Mouse (Mus musculus): ENCODE measurements around the gene Itpkc. TPM values are rescaled to one million over a fixed set of nuclear protein-coding genes. Genes with fewer than 3 reads are reported as not detected.

Gene Itpkc
- polyA plus RNA-seq, 2 experiments: 1.3 to 2.0 TPM

DNA sequence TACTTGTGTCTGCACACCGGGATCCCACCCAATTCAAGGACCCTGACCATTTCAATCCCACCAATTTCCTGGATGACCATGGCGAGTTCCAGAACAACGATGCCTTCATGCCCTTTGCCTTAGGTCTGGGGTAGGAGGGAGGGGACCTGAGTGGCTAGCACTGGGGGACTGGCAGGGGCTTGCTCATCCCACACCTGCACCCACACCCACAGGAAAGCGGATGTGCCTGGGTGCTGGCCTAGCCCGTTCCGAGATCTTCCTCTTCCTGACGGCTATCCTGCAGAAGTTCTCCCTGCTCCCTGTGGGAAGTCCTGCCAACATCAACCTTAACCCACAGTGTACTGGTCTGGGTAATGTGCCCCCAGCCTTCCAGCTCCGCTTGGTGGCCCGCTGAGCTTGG is 70.3 kb downstream of the Itpkc start:
- TF ChIP-seq CTCF (IDR thresholded peaks at IDR 0.05; ENCODE audit: low read depth) (no peak), EP300 (IDR thresholded peaks at IDR 0.05; ENCODE audit: low read depth) (no peak)
- H3K9me3 ChIP-seq (ENCODE audit: control insufficient read depth, low read length): no peaks in the 10 kb centered on the region
- 81% methylated on average over 9 of the region's 9 CpGs for WGBS (ENCODE audit: insufficient replicate concordance)

More for the DNA sequence above, 70.3 kb downstream of the Itpkc start:
- no peak overlapping the region for H3K27ac ChIP-seq
- H3K9ac ChIP-seq (replicated peaks): no peak overlapping the region
- DNase-seq (ENCODE audit: low read depth in 3 of 3, low spot score in 3 of 3) (no peak), ATAC-seq (ENCODE audit: insufficient read depth) (no peak)
- no peak overlapping the region for H3K4me3 ChIP-seq (ENCODE audit: insufficient read depth in 1 of 2, low read depth in 2 of 2, low read length in 2 of 2)
- no peak overlapping the region for H3K4me2 ChIP-seq (ENCODE audit: low read depth)
- no peaks in the 10 kb centered on the region for H3K27me3 ChIP-seq (ENCODE audit: control insufficient read depth, insufficient read depth, low read length)
- H3K4me1 ChIP-seq (replicated peaks; ENCODE audit: control insufficient read depth in 2 of 2, insufficient read depth in 2 of 2, low read length in 1 of 2): peaks cover 0 to 7% of the 10 kb centered on the region in 2 experiments; a peak in 2 of 4 replicates
- peaks cover 4% of the 10 kb centered on the region for H3K36me3 ChIP-seq (replicated peaks; ENCODE audit: control insufficient read depth, insufficient read depth, low read depth)

MicroRNAs within 50 kb of the gene (microRNA counts, 519-probe panel; counts per million panel counts)
- 69.9 counts per million for microRNA mmu-miR-1191

Small RNAs within 50 kb of the gene (microRNA-seq; reads per million reads assigned to microRNA genes)
- gene Mir1191 (11.8 reads per million, percentile 23 among the genes with 10 or more reads in this experiment), gene Mir3101 (not detected)

Other genes starting within 250 kb of the Itpkc start
- gene Cyp2a12, start 199.6 kb downstream of the Itpkc start, polyA plus RNA-seq (2012; rRNA removed): 2.0 and 2.5 TPM in 2 replicates
- 1.8 and 2.6 TPM in 2 replicates for gene Cyp2a12, start 199.6 kb downstream of the Itpkc start, polyA plus RNA-seq (2014; fragmentation: Nextera tagmentation; extraction: Ambion mirVana)
- gene Cyp2f2, start 108.8 kb downstream of the Itpkc start, polyA plus RNA-seq (2012; rRNA removed): 0.09 and 0.21 TPM in 2 replicates
- 0.32 and 0.45 TPM in 2 replicates for gene Cyp2f2, start 108.8 kb downstream of the Itpkc start, polyA plus RNA-seq (2014; fragmentation: Nextera tagmentation; extraction: Ambion mirVana)
- not detected in 2 replicates for gene Cyp2t4, start 74.9 kb downstream of the Itpkc start, polyA plus RNA-seq (2012; rRNA removed)
- gene Cyp2t4, start 74.9 kb downstream of the Itpkc start, polyA plus RNA-seq (2014; fragmentation: Nextera tagmentation; extraction: Ambion mirVana): not detected in 2 replicates
- 22.2 and 23.3 TPM in 2 replicates for gene Egln2, start 61.9 kb downstream of the Itpkc start, polyA plus RNA-seq (2012; rRNA removed)
- 11.7 and 13.8 TPM in 2 replicates for gene Egln2, start 61.9 kb downstream of the Itpkc start, polyA plus RNA-seq (2014; fragmentation: Nextera tagmentation; extraction: Ambion mirVana)
- 15.2 and 15.9 TPM in 2 replicates for gene Rab4b, start 49.8 kb downstream of the Itpkc start, polyA plus RNA-seq (2012; rRNA removed)
- 18.3 and 19.1 TPM in 2 replicates for gene Rab4b, start 49.8 kb downstream of the Itpkc start, polyA plus RNA-seq (2014; fragmentation: Nextera tagmentation; extraction: Ambion mirVana)
- gene Gm21983, start 47.6 kb downstream of the Itpkc start, polyA plus RNA-seq (2012; rRNA removed): 0.04 TPM in 2 replicates
- 0.28 TPM in 1 of 2 replicates, not detected in the other for gene Gm21983, start 47.6 kb downstream of the Itpkc start, polyA plus RNA-seq (2014; fragmentation: Nextera tagmentation; extraction: Ambion mirVana)
- gene Mia, start 47.5 kb downstream of the Itpkc start, polyA plus RNA-seq (2012; rRNA removed): 0.55 and 0.67 TPM in 2 replicates
- gene Mia, start 47.5 kb downstream of the Itpkc start, polyA plus RNA-seq (2014; fragmentation: Nextera tagmentation; extraction: Ambion mirVana): 0.52 TPM in 1 of 2 replicates, not detected in the other
- gene BC024978, start 32.9 kb downstream of the Itpkc start, polyA plus RNA-seq (2012; rRNA removed): 1.9 and 2.4 TPM in 2 replicates
- 0.56 and 0.59 TPM in 2 replicates for gene BC024978, start 32.9 kb downstream of the Itpkc start, polyA plus RNA-seq (2014; fragmentation: Nextera tagmentation; extraction: Ambion mirVana)
- gene Snrpa, start 32.4 kb downstream of the Itpkc start, polyA plus RNA-seq (2012; rRNA removed): 77.6 and 93.3 TPM in 2 replicates
- 82.6 and 90.6 TPM in 2 replicates for gene Snrpa, start 32.4 kb downstream of the Itpkc start, polyA plus RNA-seq (2014; fragmentation: Nextera tagmentation; extraction: Ambion mirVana)
- gene Coq8b, start 4.4 kb upstream of the Itpkc start, polyA plus RNA-seq (2012; rRNA removed): 9.3 and 12.4 TPM in 2 replicates
- gene Coq8b, start 4.4 kb upstream of the Itpkc start, polyA plus RNA-seq (2014; fragmentation: Nextera tagmentation; extraction: Ambion mirVana): 17.7 and 19.8 TPM in 2 replicates
- 1.9 and 2.1 TPM in 2 replicates for gene Numbl, start 29.8 kb upstream of the Itpkc start, polyA plus RNA-seq (2012; rRNA removed)
- gene Numbl, start 29.8 kb upstream of the Itpkc start, polyA plus RNA-seq (2014; fragmentation: Nextera tagmentation; extraction: Ambion mirVana): 0.72 and 0.83 TPM in 2 replicates
- gene Ltbp4, start 109.0 kb upstream of the Itpkc start, polyA plus RNA-seq (2012; rRNA removed): 5.2 and 5.5 TPM in 2 replicates
- gene Ltbp4, start 109.0 kb upstream of the Itpkc start, polyA plus RNA-seq (2014; fragmentation: Nextera tagmentation; extraction: Ambion mirVana): 2.5 and 3.0 TPM in 2 replicates
- 19.1 and 24.7 TPM in 2 replicates for gene Shkbp1, start 127.4 kb upstream of the Itpkc start, polyA plus RNA-seq (2012; rRNA removed)
- 11.8 and 15.1 TPM in 2 replicates for gene Shkbp1, start 127.4 kb upstream of the Itpkc start, polyA plus RNA-seq (2014; fragmentation: Nextera tagmentation; extraction: Ambion mirVana)
- gene Gm20479, start 128.8 kb upstream of the Itpkc start, polyA plus RNA-seq (2012; rRNA removed): 0.09 and 0.40 TPM in 2 replicates
- not detected in 2 replicates for gene Gm20479, start 128.8 kb upstream of the Itpkc start, polyA plus RNA-seq (2014; fragmentation: Nextera tagmentation; extraction: Ambion mirVana)
- 0.06 TPM in 2 replicates for gene Sptbn4, start 219.0 kb upstream of the Itpkc start, polyA plus RNA-seq (2012; rRNA removed)
- 0.05 and 0.06 TPM in 2 replicates for gene Sptbn4, start 219.0 kb upstream of the Itpkc start, polyA plus RNA-seq (2014; fragmentation: Nextera tagmentation; extraction: Ambion mirVana)
- 673 and 878 TPM in 2 replicates for gene Blvrb, start 219.3 kb upstream of the Itpkc start, polyA plus RNA-seq (2012; rRNA removed)
- 1,114 and 1,162 TPM in 2 replicates for gene Blvrb, start 219.3 kb upstream of the Itpkc start, polyA plus RNA-seq (2014; fragmentation: Nextera tagmentation; extraction: Ambion mirVana)
- 22.6 and 24.0 TPM in 2 replicates for gene Sertad3, start 245.1 kb upstream of the Itpkc start, polyA plus RNA-seq (2012; rRNA removed)
- gene Sertad3, start 245.1 kb upstream of the Itpkc start, polyA plus RNA-seq (2014; fragmentation: Nextera tagmentation; extraction: Ambion mirVana): 22.5 and 25.3 TPM in 2 replicates

Measured in liver, embryonic 14.5 days (tissue).